Comparison of ENCODE assay signal across 8 mouse cellular contexts in genomic region chr12:109749256-109749655, GRCm38 (mm10).
A peak's percentile ranks its signal among the peaks of the same experiment; 100 is the strongest.
DNase-seq lines count a peak whose midpoint lies in the region; ATAC-seq and TF ChIP-seq lines count a peak whose summit lies in the region.

No protein-coding gene starts in this region.

- no peak for ATAC-seq in heart, embryonic 16.5 days (replicated peaks; ENCODE audit: extremely low read depth, insufficient read depth, low FRiP score)
- ATAC-seq in embryonic facial prominence, embryonic 12.5 days (ENCODE audit: insufficient number of reproducible peaks, insufficient read depth, low FRiP score, low TSS enrichment) = peak; percentile 26; the same call in 1 of the 2 replicates
- 0 out of 2 replicates have a peak, but pooled peaks have one; percentile 6 for ATAC-seq in hindbrain, postnatal 0 days
- no peak for ATAC-seq in midbrain, embryonic 15.5 days (replicated peaks)
- no peak for ATAC-seq in frontal cortex, adult (ENCODE audit: low TSS enrichment)
- no peak for ATAC-seq in CD4-positive, CD25-positive, alpha-beta regulatory T cell, adult 4 months

- no peaks in the 10 kb centered on the region for H3K9me3 ChIP-seq in heart, embryonic 16.5 days (replicated peaks; ENCODE audit: control insufficient read depth, low read length)
- no peaks in the 10 kb centered on the region for H3K9me3 ChIP-seq in embryonic facial prominence, embryonic 12.5 days
- H3K9me3 ChIP-seq in hindbrain, postnatal 0 days (ENCODE audit: low read length) = no peaks in the 10 kb centered on the region
- H3K9me3 ChIP-seq in midbrain, embryonic 15.5 days = no peaks in the 10 kb centered on the region

- no peak overlapping the region for H3K27ac ChIP-seq in heart, embryonic 16.5 days (ENCODE audit: low read length)
- peak overlapping the region; percentile 77 for H3K27ac ChIP-seq in embryonic facial prominence, embryonic 12.5 days
- H3K27ac ChIP-seq in hindbrain, postnatal 0 days = no peak overlapping the region; the same call in 1 of the 2 replicates
- H3K27ac ChIP-seq in midbrain, embryonic 15.5 days = peak overlapping the region; percentile 69; the same call in 1 of the 2 replicates

- H3K4me2 ChIP-seq in heart, embryonic 16.5 days (ENCODE audit: low read depth, low read length) = peak overlapping the region; percentile 58
- H3K4me2 ChIP-seq in embryonic facial prominence, embryonic 12.5 days (replicated peaks) = peak overlapping the region; percentile 46
- peak overlapping the region; percentile 52 for H3K4me2 ChIP-seq in hindbrain, postnatal 0 days (ENCODE audit: low read depth, low read length)
- H3K4me2 ChIP-seq in midbrain, embryonic 15.5 days = peak overlapping the region; percentile 50

- no peak overlapping the region for H3K4me3 ChIP-seq in heart, embryonic 16.5 days (ENCODE audit: low read length)
- no peak overlapping the region for H3K4me3 ChIP-seq in embryonic facial prominence, embryonic 12.5 days
- 0 out of 2 replicates have a peak overlapping the region, but pooled peaks have one; percentile 20 for H3K4me3 ChIP-seq in hindbrain, postnatal 0 days (ENCODE audit: low read length)
- H3K4me3 ChIP-seq in midbrain, embryonic 15.5 days = peak overlapping the region; percentile 24; the same call in 1 of the 2 replicates

- WGBS in heart, embryonic 16.5 days = 39% methylated on average over 2 of the region's 2 CpGs
- 25% methylated on average over 2 of the region's 2 CpGs for WGBS in embryonic facial prominence, embryonic 12.5 days
- 36% methylated on average over 2 of the region's 2 CpGs for WGBS in hindbrain, postnatal 0 days
- 19% methylated on average over 2 of the region's 2 CpGs for WGBS in midbrain, embryonic 15.5 days

- no peak for DNase-seq in heart, adult 8-10 months (ENCODE audit: low spot score)
- DNase-seq in hindbrain, postnatal 0 days (ENCODE audit: low spot score) = no peak
- DNase-seq in natural killer cell, adult 2 months (ENCODE audit: low spot score in 2 of 2) = no peak

- peaks cover 5% of the 10 kb centered on the region; the same call in 1 of the 2 replicates for H3K4me1 ChIP-seq in heart, embryonic 16.5 days (ENCODE audit: control insufficient read depth, insufficient read depth, low read length)
- peaks cover 40% of the 10 kb centered on the region for H3K4me1 ChIP-seq in embryonic facial prominence, embryonic 12.5 days
- H3K4me1 ChIP-seq in hindbrain, postnatal 0 days (ENCODE audit: insufficient read depth, low read length) = no peaks in the 10 kb centered on the region
- H3K4me1 ChIP-seq in midbrain, embryonic 15.5 days = peaks cover 51% of the 10 kb centered on the region

- no peak overlapping the region for H3K9ac ChIP-seq in heart, embryonic 16.5 days (ENCODE audit: low read length)
- H3K9ac ChIP-seq in embryonic facial prominence, embryonic 12.5 days = no peak overlapping the region
- H3K9ac ChIP-seq in hindbrain, postnatal 0 days (replicated peaks; ENCODE audit: low read length) = no peak overlapping the region
- H3K9ac ChIP-seq in midbrain, embryonic 15.5 days = peak overlapping the region; percentile 34; the same call in 1 of the 2 replicates

- H3K27me3 ChIP-seq in heart, embryonic 16.5 days (ENCODE audit: control insufficient read depth, insufficient read depth, low read length) = no peaks in the 10 kb centered on the region
- H3K27me3 ChIP-seq in embryonic facial prominence, embryonic 12.5 days = no peaks in the 10 kb centered on the region
- H3K27me3 ChIP-seq in hindbrain, postnatal 0 days (ENCODE audit: insufficient read depth, low read length) = no peaks in the 10 kb centered on the region
- no peaks in the 10 kb centered on the region for H3K27me3 ChIP-seq in midbrain, embryonic 15.5 days (replicated peaks)

- H3K36me3 ChIP-seq in heart, embryonic 16.5 days (ENCODE audit: control insufficient read depth, insufficient read depth) = no peaks in the 10 kb centered on the region
- H3K36me3 ChIP-seq in embryonic facial prominence, embryonic 12.5 days = 0 out of 2 replicates have a peak, but pooled peaks cover 7% of the 10 kb centered on the region
- H3K36me3 ChIP-seq in hindbrain, postnatal 0 days (ENCODE audit: insufficient read depth, low read length) = no peaks in the 10 kb centered on the region
- H3K36me3 ChIP-seq in midbrain, embryonic 15.5 days (replicated peaks) = no peaks in the 10 kb centered on the region; the same call in 1 of the 2 replicates

- no peak for TF ChIP-seq CTCF in hindbrain, postnatal 0 days (IDR thresholded peaks at IDR 0.05; ENCODE audit: low read depth)

Comparison
In these comparisons a context has a peak if more than half of its experiments do, and no peak if none do; other contexts are left out.
1. ATAC-seq: peak in embryonic facial prominence, embryonic 12.5 days (single experiment) and hindbrain, postnatal 0 days (single experiment); none in heart, embryonic 16.5 days (single experiment), midbrain, embryonic 15.5 days (single experiment), frontal cortex, adult (single experiment) and CD4-positive, CD25-positive, alpha-beta regulatory T cell, adult 4 months (single experiment).
2. H3K27ac ChIP-seq: peak in embryonic facial prominence, embryonic 12.5 days (single experiment) and midbrain, embryonic 15.5 days (single experiment); none in heart, embryonic 16.5 days (single experiment) and hindbrain, postnatal 0 days (single experiment).
3. H3K4me3 ChIP-seq: peak in hindbrain, postnatal 0 days (single experiment) and midbrain, embryonic 15.5 days (single experiment); none in heart, embryonic 16.5 days (single experiment) and embryonic facial prominence, embryonic 12.5 days (single experiment).
4. Peak in every context shown above with its lines, with median percentiles within 50 percentile points of each other: H3K4me2 ChIP-seq.